Mouse (Mus musculus): ENCODE data around the gene Eif4e. TPM values are rescaled to one million over a fixed set of nuclear protein-coding genes. Genes with fewer than 3 reads are reported as not detected.

The Eif4e gene
- polyA plus RNA-seq, 1 experiment, result 136 TPM

- H3ac ChIP-seq (ENCODE audit: control insufficient read depth, insufficient read length), result no peak overlapping the region
- H3K79me2 ChIP-seq (ENCODE audit: control insufficient read depth, insufficient read depth), result peaks cover 80% of the 10 kb centered on the region
- no peak overlapping the region for H3K4me3 ChIP-seq
- TF ChIP-seq POLR2AphosphoS2 (IDR thresholded peaks at IDR 0.05; ENCODE audit: insufficient read length, low read depth), result no peak
- TF ChIP-seq MYOG (IDR thresholded peaks at IDR 0.05; ENCODE audit: control insufficient read depth in 1 of 3, insufficient read depth in 1 of 3, insufficient read length in 2 of 3, low read depth in 2 of 3), result peak in 1 of 3 experiments; percentile 13
- no peaks in the 10 kb centered on the region for H3K27me3 ChIP-seq (ENCODE audit: control insufficient read depth, insufficient read depth, insufficient read length)
- H3K36me3 ChIP-seq (ENCODE audit: control insufficient read depth, insufficient read depth), result no peaks in the 10 kb centered on the region
- H3K4me2 ChIP-seq (ENCODE audit: low read depth), result no peak overlapping the region
Measured at GRCm38 (mm10) chr3:138530578-138531478, 4.8 kb downstream of the Eif4e start.

GRCm38 (mm10) chr3:138531479-138532181, 5.7 kb downstream of the Eif4e start:
- H3K36me3 ChIP-seq (ENCODE audit: control insufficient read depth, insufficient read depth), result no peaks in the 10 kb centered on the region
- H3K79me2 ChIP-seq (ENCODE audit: control insufficient read depth, insufficient read depth), result peaks cover 88% of the 10 kb centered on the region
- H3K27me3 ChIP-seq (ENCODE audit: control insufficient read depth, insufficient read depth, insufficient read length), result no peaks in the 10 kb centered on the region
- H3ac ChIP-seq (ENCODE audit: control insufficient read depth, insufficient read length), result no peak overlapping the region
- TF ChIP-seq SRF (IDR thresholded peaks at IDR 0.05; ENCODE audit: control insufficient read depth, insufficient read length, low read depth) (no peak), REST (IDR thresholded peaks at IDR 0.05; ENCODE audit: insufficient read depth, insufficient read length) (no peak), CEBPB (IDR thresholded peaks at IDR 0.05; ENCODE audit: insufficient read depth, poor library complexity, severe bottlenecking) (no peak), USF1 (IDR thresholded peaks at IDR 0.05; ENCODE audit: low read depth) (no peak), POLR2A (IDR thresholded peaks at IDR 0.05; ENCODE audit: insufficient read length, low read depth) (no peak), MYOD1 (IDR thresholded peaks at IDR 0.05; ENCODE audit: control insufficient read depth in 1 of 3, insufficient read length in 2 of 3, low read depth in 2 of 3) (no peak), E2F4 (IDR thresholded peaks at IDR 0.05; ENCODE audit: insufficient read depth) (no peak), POLR2AphosphoS2 (IDR thresholded peaks at IDR 0.05; ENCODE audit: insufficient read length, low read depth) (no peak), MYOG (IDR thresholded peaks at IDR 0.05; ENCODE audit: control insufficient read depth in 1 of 3, insufficient read depth in 1 of 3, insufficient read length in 2 of 3, low read depth in 2 of 3) (no peak), TCF3 (IDR thresholded peaks at IDR 0.05; ENCODE audit: insufficient read length, low read depth) (no peak), MAX (IDR thresholded peaks at IDR 0.05; ENCODE audit: low read depth) (no peak), TCF12 (IDR thresholded peaks at IDR 0.05; ENCODE audit: insufficient read depth, poor library complexity, severe bottlenecking) (no peak)
- no peak overlapping the region for H3K4me2 ChIP-seq (ENCODE audit: low read depth)
- H3K4me3 ChIP-seq, result no peak overlapping the region

GRCm38 (mm10) chr3:138532764-138533163, 6.8 kb downstream of the Eif4e start:
- Histone ChIP-seq H3K27me3 (ENCODE audit: control insufficient read depth, insufficient read depth, insufficient read length) (no peaks in the 10 kb centered on the region), H3K4me3 (no peak overlapping the region), H3K4me2 (ENCODE audit: low read depth) (no peak overlapping the region), H3ac (ENCODE audit: control insufficient read depth, insufficient read length) (no peak overlapping the region), H3K36me3 (ENCODE audit: control insufficient read depth, insufficient read depth) (no peaks in the 10 kb centered on the region), H3K79me2 (ENCODE audit: control insufficient read depth, insufficient read depth) (peaks cover 99% of the 10 kb centered on the region)
- TF ChIP-seq USF1 (IDR thresholded peaks at IDR 0.05; ENCODE audit: low read depth) (no peak), POLR2A (IDR thresholded peaks at IDR 0.05; ENCODE audit: insufficient read length, low read depth) (no peak), CEBPB (IDR thresholded peaks at IDR 0.05; ENCODE audit: insufficient read depth, poor library complexity, severe bottlenecking) (no peak), MYOG (IDR thresholded peaks at IDR 0.05; ENCODE audit: control insufficient read depth in 1 of 3, insufficient read depth in 1 of 3, insufficient read length in 2 of 3, low read depth in 2 of 3) (no peak)

- no peak for TF ChIP-seq TCF12 (IDR thresholded peaks at IDR 0.05; ENCODE audit: insufficient read depth, poor library complexity, severe bottlenecking)
- no peak for TF ChIP-seq CEBPB (IDR thresholded peaks at IDR 0.05; ENCODE audit: insufficient read depth, poor library complexity, severe bottlenecking)
- TF ChIP-seq SRF (IDR thresholded peaks at IDR 0.05; ENCODE audit: control insufficient read depth, insufficient read length, low read depth), result no peak
- TF ChIP-seq POLR2A (IDR thresholded peaks at IDR 0.05; ENCODE audit: insufficient read length, low read depth), result no peak
- TF ChIP-seq MAX (IDR thresholded peaks at IDR 0.05; ENCODE audit: low read depth), result no peak
- no peak for TF ChIP-seq E2F4 (IDR thresholded peaks at IDR 0.05; ENCODE audit: insufficient read depth)
- no peak for TF ChIP-seq MYOG (IDR thresholded peaks at IDR 0.05; ENCODE audit: control insufficient read depth in 1 of 3, insufficient read depth in 1 of 3, insufficient read length in 2 of 3, low read depth in 2 of 3)
- TF ChIP-seq TCF3 (IDR thresholded peaks at IDR 0.05; ENCODE audit: insufficient read length, low read depth), result no peak
- no peak for TF ChIP-seq MYOD1 (IDR thresholded peaks at IDR 0.05; ENCODE audit: control insufficient read depth in 1 of 3, insufficient read length in 2 of 3, low read depth in 2 of 3)
- Histone ChIP-seq H3K4me3 (no peak overlapping the region), H3K4me2 (ENCODE audit: low read depth) (no peak overlapping the region), H3K79me2 (ENCODE audit: control insufficient read depth, insufficient read depth) (peaks cover 100% of the 10 kb centered on the region), H3K27me3 (ENCODE audit: control insufficient read depth, insufficient read depth, insufficient read length) (no peaks in the 10 kb centered on the region), H3K36me3 (ENCODE audit: control insufficient read depth, insufficient read depth) (no peaks in the 10 kb centered on the region), H3ac (ENCODE audit: control insufficient read depth, insufficient read length) (no peak overlapping the region)
Measured at GRCm38 (mm10) chr3:138536031-138536430, 10.1 kb downstream of the Eif4e start.

- no peak for TF ChIP-seq MYOG (IDR thresholded peaks at IDR 0.05; ENCODE audit: control insufficient read depth in 1 of 3, insufficient read depth in 1 of 3, insufficient read length in 2 of 3, low read depth in 2 of 3)
- TF ChIP-seq MYOD1 (IDR thresholded peaks at IDR 0.05; ENCODE audit: control insufficient read depth in 1 of 3, insufficient read length in 2 of 3, low read depth in 2 of 3), result peak in 1 of 3 experiments; percentile 31
- no peak for TF ChIP-seq CEBPB (IDR thresholded peaks at IDR 0.05; ENCODE audit: insufficient read depth, poor library complexity, severe bottlenecking)
- Histone ChIP-seq H3K27me3 (ENCODE audit: control insufficient read depth, insufficient read depth, insufficient read length) (no peaks in the 10 kb centered on the region), H3K79me2 (ENCODE audit: control insufficient read depth, insufficient read depth) (peaks cover 98% of the 10 kb centered on the region), H3ac (ENCODE audit: control insufficient read depth, insufficient read length) (no peak overlapping the region), H3K4me3 (no peak overlapping the region), H3K4me2 (ENCODE audit: low read depth) (peak overlapping the region; percentile 77), H3K36me3 (ENCODE audit: control insufficient read depth, insufficient read depth) (no peaks in the 10 kb centered on the region)
Measured at GRCm38 (mm10) chr3:138542621-138543020, 16.6 kb downstream of the Eif4e start.
